Mouse (Mus musculus) left cerebral cortex, postnatal 36 days (tissue): ENCODE data around the gene Tmem63c. TPM values are rescaled to one million over a fixed set of nuclear protein-coding genes. Genes with fewer than 3 reads are reported as not detected.
A peak's percentile ranks its signal among the peaks of the same experiment; 100 is the strongest.

Experiments
- DNase-seq, 2 experiments: peaks; one replicate each; pipeline ENCODE4 v3.0.0; 2021 to 2022; ENCODE audit warnings: low spot score in 2 of 2, mixed read lengths in 1 of 2
- intact Hi-C: fragments of 180-260 bp; cut with DNase I; formaldehyde crosslinking; loops from one replicate; pipeline ENCODE4 v1.15.1; 2025
- total RNA-seq, 2 experiments: library from RNA; stranded (reverse); gene quantifications; 2 replicates each; pipeline ENCODE4 v1.2.3; 2021

The Tmem63c gene
- total RNA-seq, 2 experiments from 2014 or later, result 37.7 to 40.2 TPM

DNA sequence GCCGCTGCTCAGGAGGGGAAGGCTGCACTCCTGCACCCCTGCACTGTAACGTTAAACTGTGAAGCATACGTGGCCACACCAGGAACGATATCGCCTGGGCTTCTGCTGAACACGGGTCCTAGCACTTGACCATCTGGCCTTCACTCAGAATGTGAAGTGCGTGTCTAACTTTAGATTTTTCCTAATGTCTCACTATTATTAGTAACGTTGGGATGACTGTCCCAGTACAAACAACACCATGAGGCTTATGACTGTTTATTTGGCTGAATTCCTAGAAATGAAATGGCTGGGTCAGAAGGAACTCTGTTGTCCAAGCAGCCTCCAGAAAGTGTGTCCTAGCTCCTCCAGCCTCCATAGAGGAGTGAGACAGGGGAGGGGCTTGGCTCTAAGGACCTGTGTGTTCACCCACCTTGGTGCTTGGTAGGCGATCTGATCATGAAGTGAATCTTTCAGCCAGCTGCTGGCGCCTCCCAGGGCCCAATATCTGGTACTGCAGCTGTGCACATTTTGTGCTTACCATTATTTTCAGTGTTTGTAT lies 21.8 kb upstream of the Tmem63c start:
- DNase-seq, result no peak
- intact Hi-C loops, result no loop called here

GRCm38 (mm10) chr12:87000151-87000839 lies 20.8 kb upstream of the Tmem63c start:
- no peak for DNase-seq
- intact Hi-C loops, result no loop called here

- intact Hi-C loops, result no loop called here
- DNase-seq, result no peak
These were observed 20.3 kb upstream of the Tmem63c start for GRCm38 (mm10) chr12:87000840-87001176.

GRCm38 (mm10) chr12:87002209-87002608 lies 18.9 kb upstream of the Tmem63c start:
- intact Hi-C loops, result no loop called here
- DNase-seq, result no peak

- DNase-seq, result no peak
- intact Hi-C loops, result no loop called here
These were observed 18.3 kb upstream of the Tmem63c start for GRCm38 (mm10) chr12:87002815-87003214.

DNA sequence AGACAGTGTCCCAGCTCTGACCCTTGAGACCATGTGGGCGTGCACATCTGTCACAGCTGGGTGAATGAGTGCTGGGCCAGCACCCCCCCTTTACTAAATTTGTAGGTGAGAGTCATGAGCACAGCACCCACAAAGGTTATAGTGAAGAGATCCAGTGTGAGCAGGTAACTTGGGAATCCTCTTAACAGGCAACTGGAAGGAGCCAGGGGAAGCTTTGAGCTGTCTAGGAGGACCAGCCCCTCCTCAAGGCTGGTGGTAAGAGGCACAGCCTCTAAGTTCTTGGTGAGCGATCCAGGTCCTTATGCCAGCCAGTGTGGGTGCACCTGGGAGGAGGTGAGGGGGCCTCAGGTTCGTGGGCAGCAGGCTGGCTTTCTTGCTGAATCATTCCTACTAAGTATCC lies 17.5 kb upstream of the Tmem63c start:
- intact Hi-C loops, result no loop called here

DNA sequence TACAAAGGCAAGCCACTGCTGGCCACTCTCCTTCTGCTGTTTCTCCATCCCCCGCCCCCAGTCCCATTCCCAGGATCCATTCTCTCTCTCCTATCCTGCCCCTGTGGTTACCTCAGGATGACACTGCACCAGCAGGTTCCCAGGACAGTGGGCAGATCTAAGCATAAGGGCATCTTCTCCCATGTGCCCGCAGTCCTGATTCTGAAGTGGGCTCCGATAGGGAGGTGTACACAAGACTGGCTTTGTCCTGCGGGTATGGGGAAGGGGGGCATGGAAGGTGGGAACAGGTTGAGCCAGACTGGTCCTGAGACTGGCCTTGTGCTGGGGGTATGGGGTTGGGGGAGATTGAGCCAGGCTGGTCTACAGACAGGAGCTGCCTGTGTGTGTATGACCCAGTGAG lies 16.5 kb upstream of the Tmem63c start:
- DNase-seq, result no peak
- intact Hi-C loops, result no loop called here

More for the DNA sequence above, 17.5 kb upstream of the Tmem63c start:
- no peak for DNase-seq

DNA sequence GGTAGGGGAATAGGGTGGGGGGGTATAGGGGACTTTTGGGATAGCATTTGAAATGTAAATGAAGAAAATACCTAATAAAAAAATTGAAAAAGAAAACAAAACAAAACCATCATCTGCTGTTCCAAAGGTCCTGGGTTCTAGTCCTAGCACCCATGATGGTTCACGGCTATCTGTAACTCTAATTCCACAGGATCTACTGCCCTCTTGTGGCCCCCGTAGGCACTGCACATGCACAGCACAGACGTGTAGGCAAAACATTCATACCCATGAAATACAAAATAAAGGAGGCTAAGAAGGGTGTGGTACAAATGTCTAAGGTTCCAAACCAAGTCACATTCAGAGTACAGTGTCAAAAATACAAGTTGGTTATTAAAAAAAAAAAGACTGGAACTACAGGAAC lies 4.1 kb upstream of the Tmem63c start:
- no peak for DNase-seq
- intact Hi-C loops, result no loop called here

GRCm38 (mm10) chr12:87018756-87019155 lies 2.4 kb upstream of the Tmem63c start:
- DNase-seq, result no peak
- intact Hi-C loops, result no loop called here

- DNase-seq, result no peak
- intact Hi-C loops, result no loop called here
These were observed 866 bp downstream of the Tmem63c start for GRCm38 (mm10) chr12:87022006-87022405.

- intact Hi-C loops, result no loop called here
- no peak for DNase-seq
These were observed 2.3 kb downstream of the Tmem63c start for GRCm38 (mm10) chr12:87023456-87023855.

- DNase-seq, result peak; percentile 70 to 77
- intact Hi-C loops, result loop anchor here (1.0 kb wide), 1 partner anchor 18 kb away; no protein-coding TSS in a partner anchor
These were observed 5.2 kb downstream of the Tmem63c start for GRCm38 (mm10) chr12:87026109-87026870.

- intact Hi-C loops, result loop anchor here (1.0 kb wide), 1 partner anchor 17 kb away; no protein-coding TSS in a partner anchor
- no peak for DNase-seq
These were observed 5.7 kb downstream of the Tmem63c start for GRCm38 (mm10) chr12:87026871-87027240.

DNA sequence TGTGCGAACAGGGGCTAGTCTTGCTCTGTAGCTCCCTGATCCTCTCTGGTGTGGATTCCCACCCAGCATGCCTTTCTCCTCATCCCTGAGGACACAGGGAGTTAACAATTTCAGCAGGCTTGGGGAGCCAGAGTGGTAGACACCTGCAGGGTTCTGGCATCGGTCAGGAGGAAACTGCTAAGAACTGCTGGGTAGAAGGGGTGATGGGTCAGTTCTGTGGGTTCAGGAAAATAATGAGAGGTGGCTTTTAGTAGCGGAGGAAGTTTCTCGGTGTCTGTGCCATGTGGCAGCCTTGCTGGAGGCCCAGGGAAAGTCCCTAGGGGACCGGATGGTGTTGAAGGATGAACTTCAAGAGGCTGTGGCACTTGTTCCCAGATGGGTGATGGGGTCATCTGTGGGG lies 6.3 kb downstream of the Tmem63c start:
- intact Hi-C loops, result no loop called here

DNA sequence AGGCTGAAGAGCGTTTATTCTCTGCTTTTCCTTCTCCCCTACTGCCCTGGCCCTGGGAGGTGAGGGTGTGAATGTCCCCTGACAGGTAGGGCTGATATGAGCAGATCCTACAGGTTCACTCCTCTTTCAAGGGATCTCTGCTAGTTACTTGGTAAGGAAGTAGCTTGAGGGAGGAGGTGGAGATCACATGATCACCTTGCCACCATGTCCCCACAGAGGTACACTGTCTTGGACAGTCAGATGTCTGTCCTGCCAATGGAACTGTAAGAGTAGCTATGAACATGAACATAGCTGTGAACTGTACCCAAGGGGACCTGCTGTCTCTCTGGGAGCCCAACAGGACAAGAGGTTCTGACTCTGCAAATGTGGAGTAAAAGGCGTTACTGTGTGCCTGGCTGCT lies 6.9 kb downstream of the Tmem63c start:
- intact Hi-C loops, result no loop called here

More for the DNA sequence above, 6.3 kb downstream of the Tmem63c start:
- DNase-seq, result no peak

DNA sequence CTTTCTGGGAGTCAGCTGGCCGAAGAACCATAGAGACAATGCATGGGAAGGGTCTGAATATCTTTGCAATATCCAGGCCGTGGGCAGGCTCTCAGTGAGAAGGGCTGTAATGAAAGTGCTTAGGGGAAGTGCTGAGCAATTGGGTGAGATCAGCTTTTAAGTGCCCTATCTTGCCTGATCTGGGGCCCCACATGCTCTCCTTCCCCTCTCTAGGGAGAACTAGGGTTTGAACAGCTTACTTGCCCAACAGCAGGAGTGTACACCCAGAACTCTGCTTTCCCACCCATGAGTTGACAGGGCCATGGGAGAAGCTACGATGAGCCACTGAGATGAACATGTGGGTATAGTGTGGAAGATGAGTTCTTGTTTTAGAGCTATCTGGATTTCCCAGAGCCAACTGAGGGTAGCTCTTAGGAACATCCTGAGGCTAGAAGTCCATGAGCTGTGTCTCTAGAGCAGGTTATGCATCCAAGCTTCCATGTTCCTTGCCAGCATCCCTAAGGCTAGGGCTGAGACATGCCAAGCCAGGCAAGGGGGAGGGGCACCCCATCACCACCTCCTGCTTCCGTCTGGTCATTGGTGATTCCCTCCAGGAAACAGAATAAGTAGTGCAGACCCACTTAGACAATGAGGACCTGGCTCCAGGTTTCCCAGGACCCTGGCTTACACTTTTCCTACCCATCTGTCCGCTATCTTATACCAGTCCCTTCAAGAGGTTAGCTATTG lies 8.3 kb downstream of the Tmem63c start:
- no peak for DNase-seq
- intact Hi-C loops, result no loop called here

More for the DNA sequence above, 6.9 kb downstream of the Tmem63c start:
- no peak for DNase-seq

GRCm38 (mm10) chr12:87031163-87031763 lies 10.1 kb downstream of the Tmem63c start:
- DNase-seq, result no peak
- intact Hi-C loops, result no loop called here

DNA sequence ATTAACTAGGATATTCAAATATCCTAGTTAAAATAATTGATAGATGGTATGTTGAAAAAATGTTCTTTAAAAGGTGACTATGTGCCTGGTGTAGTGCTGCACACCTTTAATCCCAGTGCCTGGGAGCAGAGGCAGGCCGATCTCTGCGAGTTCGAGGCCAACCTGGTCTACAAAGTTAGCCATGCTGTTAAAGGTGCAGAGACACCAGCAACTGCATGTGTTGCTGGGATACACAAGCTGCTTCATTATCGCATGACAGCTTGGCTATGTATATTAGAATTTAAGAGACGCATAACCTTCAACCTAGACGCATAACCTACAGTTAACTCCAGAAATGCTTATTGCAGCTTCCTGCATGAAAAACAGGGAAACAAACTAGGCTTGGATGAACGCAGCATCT lies 15.5 kb downstream of the Tmem63c start:
- intact Hi-C loops, result no loop called here
- DNase-seq, result no peak

GRCm38 (mm10) chr12:87040166-87040565 lies 19.0 kb downstream of the Tmem63c start:
- no peak for DNase-seq
- intact Hi-C loops, result no loop called here

GRCm38 (mm10) chr12:87040857-87041256 lies 19.7 kb downstream of the Tmem63c start:
- peak; percentile 64 to 83 for DNase-seq
- intact Hi-C loops, result no loop called here
